Mouse (Mus musculus) embryo, embryonic 11.5 days (tissue): Measurements from ENCODE around the gene Pard3.

Source experiments
- DNase-seq: peaks from one replicate; pipeline ENCODE4 v3.0.0-alpha.2; 2012; ENCODE audit warnings: low read depth, low spot score

Gene Pard3

DNA sequence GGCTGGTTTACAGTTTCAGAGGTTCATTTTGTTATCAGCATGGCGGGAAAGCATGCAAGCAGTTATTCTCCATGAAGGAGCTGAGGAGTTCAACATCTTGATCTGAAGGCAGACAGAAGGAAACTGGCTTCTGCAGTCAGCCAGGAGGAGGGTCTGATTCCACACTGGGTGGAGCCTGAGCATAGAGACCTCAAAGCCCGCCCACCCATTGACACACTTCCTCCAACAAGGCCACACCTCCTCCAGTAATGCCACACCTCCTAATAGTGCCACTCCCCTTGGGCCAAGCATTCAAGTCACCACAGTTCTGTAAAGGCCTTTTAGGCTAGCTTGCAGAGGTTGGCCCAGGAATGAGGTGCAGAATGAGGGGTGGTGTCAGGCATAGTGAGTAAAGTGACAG, 478.5 kb downstream of the Pard3 start:
- no peak for DNase-seq

- DNase-seq: no peak
Measured at GRCm38 (mm10) chr8:127543676-127544075, 480.0 kb downstream of the Pard3 start.

- DNase-seq: no peak
Measured at GRCm38 (mm10) chr8:127546161-127546560, 482.5 kb downstream of the Pard3 start.

DNA sequence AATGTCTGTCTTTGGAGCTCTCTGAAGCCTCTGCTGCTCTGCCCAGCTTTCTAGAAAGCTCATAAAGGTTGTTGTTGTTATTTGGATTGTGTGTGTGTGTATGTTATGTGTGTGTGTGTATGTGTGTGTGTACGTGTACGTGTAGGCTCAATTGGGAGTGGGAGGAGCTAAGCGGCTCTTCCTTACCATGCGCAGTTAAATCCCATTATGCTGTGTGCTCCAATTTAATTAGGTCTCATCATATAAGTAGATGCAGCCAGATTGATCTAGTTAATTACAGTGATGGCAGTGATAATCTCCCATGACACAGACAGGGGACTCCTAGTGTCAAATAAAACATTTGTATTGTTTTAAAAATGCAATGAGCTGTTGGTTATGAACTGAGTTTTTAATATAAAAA, 487.2 kb downstream of the Pard3 start:
- no peak for DNase-seq

DNA sequence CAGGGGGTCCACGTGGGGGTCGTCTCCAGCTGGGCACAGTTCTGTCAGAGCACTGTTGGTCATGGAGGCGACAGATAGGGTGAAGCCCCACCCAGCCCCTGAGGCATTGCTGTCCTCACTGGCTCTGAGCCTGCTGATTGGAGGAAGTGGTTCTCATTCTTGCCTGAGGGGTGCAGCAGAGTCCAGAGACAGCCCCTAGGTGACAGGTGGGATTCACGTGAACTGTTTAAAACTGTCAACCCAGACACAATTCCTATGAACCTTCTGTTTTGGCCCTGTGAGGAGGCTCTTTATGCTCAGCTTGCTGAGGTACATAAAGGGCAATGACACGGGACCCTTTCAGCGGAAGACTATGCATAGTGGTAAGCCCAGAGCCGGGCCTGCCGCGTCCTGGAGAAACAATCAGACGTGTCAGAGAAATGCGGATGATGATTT, 488.5 kb downstream of the Pard3 start:
- no peak for DNase-seq

GRCm38 (mm10) chr8:127552836-127553235, 489.1 kb downstream of the Pard3 start:
- DNase-seq: no peak

DNA sequence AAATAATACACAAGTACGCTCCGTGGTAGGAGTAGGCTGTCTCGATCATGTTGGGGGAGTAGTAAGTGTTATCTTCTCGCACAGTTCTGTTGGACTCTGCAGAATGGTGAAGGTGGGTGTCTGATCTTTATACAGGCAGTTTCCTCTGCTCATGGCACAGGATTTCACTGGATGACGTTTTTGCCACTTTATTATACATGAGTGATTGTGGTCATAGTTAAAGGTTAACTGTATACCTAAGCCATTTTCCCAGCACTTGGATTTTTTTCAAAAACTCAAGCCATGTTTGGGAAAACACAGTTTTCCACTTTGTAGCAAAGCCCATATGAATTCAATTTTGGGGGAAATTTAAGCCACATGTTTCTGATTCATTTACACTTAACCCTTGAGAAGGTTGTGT, 489.9 kb downstream of the Pard3 start:
- no peak for DNase-seq

DNA sequence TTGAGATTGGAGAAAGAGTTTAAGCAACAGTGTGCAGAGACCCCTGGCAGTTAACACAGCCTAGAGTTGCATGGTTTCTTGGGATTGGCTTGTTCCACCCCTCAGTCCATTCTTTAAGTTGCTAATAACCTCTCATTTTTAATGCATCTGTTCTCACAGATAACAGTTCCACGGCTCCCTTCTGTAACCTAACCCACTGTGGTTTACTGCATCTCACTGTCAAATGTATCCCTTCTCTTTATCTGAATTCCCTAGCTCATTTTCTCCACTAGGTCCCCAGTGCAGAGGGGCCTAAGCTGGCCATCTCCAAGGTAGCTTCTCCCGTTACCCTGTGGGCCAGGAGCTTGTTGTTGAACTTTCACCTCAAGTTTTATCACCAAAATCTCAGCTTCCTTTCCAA, 492.1 kb downstream of the Pard3 start:
- no peak for DNase-seq

DNA sequence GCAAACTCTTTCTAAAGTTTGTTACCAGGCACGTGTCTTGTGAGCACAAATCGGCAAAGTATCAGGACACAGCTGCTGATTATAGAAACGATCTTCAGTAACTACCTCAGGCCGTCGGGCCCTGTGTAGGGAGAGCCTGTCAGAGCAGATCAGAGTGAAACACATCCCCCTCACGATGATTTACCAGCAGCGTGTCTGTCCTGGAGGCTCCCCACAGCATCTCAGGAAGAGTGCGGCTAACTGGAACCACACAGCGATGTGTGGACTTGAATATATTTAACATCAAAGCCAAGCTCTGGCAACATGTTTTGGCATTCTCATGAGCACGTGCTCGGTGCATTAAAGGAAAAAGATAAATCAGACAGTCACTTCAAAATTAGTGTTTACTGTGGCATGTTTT, 493.3 kb downstream of the Pard3 start:
- DNase-seq: no peak

GRCm38 (mm10) chr8:127557566-127557965, 493.9 kb downstream of the Pard3 start:
- no peak for DNase-seq

GRCm38 (mm10) chr8:127563634-127564033, 499.9 kb downstream of the Pard3 start:
- DNase-seq: no peak

DNA sequence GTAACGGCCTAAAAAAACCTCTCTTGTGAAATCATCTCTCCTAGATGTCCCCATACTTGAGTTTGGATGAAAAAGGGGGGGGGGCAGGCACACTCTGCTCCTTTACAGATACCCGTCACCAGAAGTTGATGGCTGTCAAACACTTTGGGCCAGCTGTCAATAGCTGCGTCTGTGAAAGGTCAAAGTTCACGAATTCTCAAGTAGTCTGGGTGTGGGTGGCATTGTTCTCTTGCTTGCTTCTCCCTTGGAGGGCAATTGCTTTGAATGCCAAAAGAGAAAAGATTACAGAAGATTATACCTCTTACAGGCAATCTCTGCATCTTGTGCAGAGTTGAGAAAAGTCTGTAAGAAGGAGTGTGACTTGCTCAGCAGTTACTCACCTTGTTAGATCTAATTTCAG, 500.7 kb downstream of the Pard3 start:
- no peak for DNase-seq

DNA sequence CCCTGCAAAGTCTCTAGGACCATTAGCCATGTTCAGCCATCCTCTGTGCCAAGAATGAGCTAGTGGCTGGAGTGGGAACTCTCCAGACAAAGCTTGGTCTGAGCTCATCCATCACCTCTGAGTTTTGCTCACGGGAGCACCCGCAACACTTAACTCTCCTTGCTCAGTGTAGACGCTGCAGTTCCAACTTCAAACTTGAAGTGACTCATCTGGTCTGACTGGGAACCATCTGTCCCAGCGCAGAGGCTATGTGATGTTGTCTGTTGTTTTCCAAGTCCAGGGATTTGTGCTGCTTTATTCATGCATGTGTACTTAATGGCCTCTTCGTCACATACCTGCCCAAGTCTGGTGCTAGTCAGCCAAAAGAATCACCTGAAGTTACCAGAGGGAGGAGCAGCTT, 505.5 kb downstream of the Pard3 start:
- no peak for DNase-seq

DNA sequence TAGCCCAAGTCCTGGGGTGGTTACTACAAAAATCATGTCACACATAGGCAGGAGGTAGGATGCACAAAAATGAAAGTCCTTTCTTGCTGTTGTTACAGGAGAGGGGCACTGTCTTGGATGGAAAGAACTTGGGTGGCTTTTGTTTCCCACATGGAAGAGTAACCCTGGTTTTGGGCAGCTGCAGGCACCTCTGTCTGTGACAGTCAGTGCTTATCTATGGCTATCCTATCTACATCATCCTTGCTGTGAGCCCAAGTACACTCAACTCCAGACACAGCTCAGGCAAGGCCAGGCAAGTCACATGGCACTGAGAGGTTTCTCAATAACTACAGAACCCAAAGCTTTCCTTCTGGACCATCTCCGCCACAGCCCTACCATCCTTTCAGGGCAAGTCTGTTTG, 506.8 kb downstream of the Pard3 start:
- no peak for DNase-seq

- no peak for DNase-seq
Measured at GRCm38 (mm10) chr8:127572493-127572892, 508.8 kb downstream of the Pard3 start.

DNA sequence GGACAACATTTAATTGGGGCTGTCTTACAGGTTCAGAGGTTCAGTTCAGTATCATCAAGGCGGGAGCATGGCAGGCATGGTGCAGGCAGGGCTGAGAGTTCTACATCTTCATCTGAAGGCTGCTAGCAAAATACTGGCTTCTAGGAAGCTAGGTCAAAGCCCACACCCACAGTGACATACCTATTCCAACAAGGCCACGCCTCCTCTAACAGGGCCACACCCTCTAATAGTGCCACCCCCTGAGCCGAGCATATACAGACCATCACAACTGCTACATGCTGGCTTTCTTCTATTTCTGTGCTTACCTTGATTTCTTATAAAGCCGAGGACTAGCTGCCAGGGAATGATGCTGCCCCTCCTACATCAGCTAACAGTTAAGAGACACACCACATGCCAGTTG, 513.0 kb downstream of the Pard3 start:
- DNase-seq: no peak

DNA sequence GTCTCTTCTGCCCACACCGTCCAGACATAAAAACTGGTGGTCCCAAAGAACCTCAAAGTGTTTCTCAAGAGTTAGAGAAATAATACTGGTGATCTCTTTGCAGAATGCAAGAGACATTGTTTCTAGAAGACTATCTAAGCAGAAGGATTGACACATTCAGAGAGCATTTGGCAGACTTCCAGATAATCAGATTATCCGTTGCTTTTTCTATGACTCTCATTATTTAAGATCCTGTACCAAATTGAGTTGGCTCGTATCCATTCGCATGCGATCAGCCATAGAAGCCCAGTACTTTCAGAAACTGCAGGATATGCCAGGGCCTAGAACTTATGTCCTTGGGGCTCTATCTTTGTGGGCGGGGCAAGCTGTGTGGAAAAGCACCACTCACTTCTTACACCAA, 514.0 kb downstream of the Pard3 start:
- DNase-seq: no peak

GRCm38 (mm10) chr8:127579436-127579835, 515.7 kb downstream of the Pard3 start:
- no peak for DNase-seq

DNA sequence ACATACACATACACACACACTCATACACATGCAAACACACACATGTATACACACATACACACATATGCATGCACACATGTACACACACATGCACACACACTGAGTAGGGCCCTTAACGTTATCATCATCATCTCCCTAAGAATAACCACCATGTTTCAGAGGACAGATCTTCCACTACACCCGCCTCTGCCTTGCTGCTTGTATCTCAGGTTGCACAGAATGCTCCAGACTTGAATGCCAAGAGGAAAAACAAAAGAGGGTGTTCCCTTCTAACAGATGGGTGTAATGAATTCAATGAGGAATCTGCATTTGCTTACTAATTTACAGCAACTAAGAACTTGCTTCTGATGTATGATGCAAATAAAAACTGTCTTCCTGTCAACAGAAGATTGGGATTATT, 519.7 kb downstream of the Pard3 start:
- DNase-seq: no peak

- no peak for DNase-seq
Measured at GRCm38 (mm10) chr8:127585618-127586017, 521.9 kb downstream of the Pard3 start.

DNA sequence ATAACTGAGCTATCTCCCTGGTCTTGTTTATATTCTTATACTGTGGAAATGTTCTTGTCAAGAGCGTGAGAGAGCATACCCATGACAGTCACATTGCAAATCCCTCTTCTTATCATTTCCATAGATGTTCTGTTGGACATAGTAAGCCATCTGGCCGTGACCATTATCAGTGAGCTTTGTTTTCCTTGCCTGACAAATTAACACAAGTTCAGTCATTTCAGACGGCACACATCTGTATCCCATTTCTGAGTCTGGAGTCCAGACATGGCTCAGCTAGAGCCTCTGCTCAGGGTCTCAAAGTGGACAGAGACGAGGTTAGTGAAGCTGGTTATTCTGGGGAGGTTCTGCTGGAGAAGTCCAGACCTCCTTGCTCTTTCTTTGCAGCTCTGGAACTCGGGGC, 523.0 kb downstream of the Pard3 start:
- DNase-seq: no peak

DNA sequence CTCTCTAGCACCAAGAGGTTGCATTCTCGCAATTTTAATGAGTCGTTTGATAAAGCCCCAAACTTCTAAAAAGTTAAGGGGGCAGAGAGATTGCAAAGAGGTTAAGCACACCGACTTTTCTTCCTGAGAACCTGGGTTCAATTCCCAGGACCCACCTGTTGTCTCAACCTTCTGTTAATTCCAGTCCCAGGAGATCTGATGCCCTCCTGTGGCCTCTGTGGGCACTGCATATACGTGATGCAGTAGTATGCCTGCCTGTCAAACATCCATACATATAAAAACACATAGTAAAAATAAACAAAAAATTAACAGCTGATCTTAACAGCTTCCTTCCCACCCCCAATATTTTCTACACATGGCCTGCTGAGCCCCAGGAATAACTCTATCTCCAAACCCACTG, 524.6 kb downstream of the Pard3 start:
- no peak for DNase-seq

DNA sequence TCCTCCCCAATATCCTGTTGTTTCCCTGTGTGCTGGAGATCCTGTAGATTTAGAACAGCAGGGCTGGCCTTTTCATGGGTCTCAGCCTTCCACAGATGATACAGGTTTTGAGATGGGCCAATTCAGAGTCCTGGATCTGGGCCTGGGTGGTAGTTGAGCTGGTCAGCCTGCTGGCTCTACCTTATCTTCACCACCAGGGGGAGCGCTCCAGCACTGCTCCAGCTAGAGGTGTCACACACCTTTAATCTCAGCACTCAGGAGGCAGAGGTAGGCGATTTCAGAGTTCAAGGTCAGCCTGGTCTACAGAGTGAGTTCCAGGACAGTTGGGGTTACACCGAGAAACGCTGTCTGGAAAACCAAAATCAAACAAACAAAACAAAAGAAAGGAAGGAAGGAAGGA, 525.6 kb downstream of the Pard3 start:
- DNase-seq: no peak

- DNase-seq: no peak
Measured at GRCm38 (mm10) chr8:127590674-127591186, 527.0 kb downstream of the Pard3 start.
